Mouse (Mus musculus) liver, embryonic 16.5 days (tissue): ENCODE data around the gene Zdhhc14. TPM values are rescaled to one million over a fixed set of nuclear protein-coding genes. Genes with fewer than 3 reads are reported as not detected.

Experiments
- ATAC-seq: fragments of 200-750 bp; cut with Nextera tagmentation; 2 replicates; pipeline ENCODE4 v1.8.0; 2017; ENCODE audit warnings: low read depth, mild to moderate bottlenecking, moderate number of reproducible peaks, moderate library complexity
- H3K27ac ChIP-seq: fragments of 300-500 bp; sonication (generic); 2 replicates; pipeline ENCODE4 v1.5.1; 2014; ENCODE audit warnings: mild to moderate bottlenecking, low read length
- H3K27me3 ChIP-seq: fragments of 300-500 bp; sonication (generic); 2 replicates; pipeline ENCODE4 v1.6.1; 2014; ENCODE audit warnings: low read depth, low read length, mixed read lengths; ENCODE audit not compliant: control insufficient read depth, insufficient read depth
- H3K36me3 ChIP-seq: fragments of 300-500 bp; sonication (generic); 2 replicates; pipeline ENCODE4 v1.6.1; 2014; ENCODE audit warnings: mild to moderate bottlenecking; ENCODE audit not compliant: control insufficient read depth, insufficient read depth
- H3K4me1 ChIP-seq: fragments of 300-500 bp; sonication (generic); 2 replicates; pipeline ENCODE4 v1.6.1; 2014; ENCODE audit warnings: low read depth, low read length, mixed read lengths; ENCODE audit not compliant: control insufficient read depth
- H3K4me2 ChIP-seq: fragments of 300-500 bp; sonication (generic); 2 replicates; pipeline ENCODE4 v1.6.1; 2014; ENCODE audit warnings: low read depth, low read length, mixed read lengths
- H3K4me3 ChIP-seq: fragments of 300-500 bp; sonication (generic); 2 replicates; pipeline ENCODE4 v1.5.1; 2014; ENCODE audit warnings: low read depth, mild to moderate bottlenecking, low read length
- H3K9ac ChIP-seq: fragments of 300-500 bp; sonication (generic); 2 replicates; pipeline ENCODE4 v1.6.1; 2014; ENCODE audit warnings: low read depth, low read length
- H3K9me3 ChIP-seq: fragments of 300-500 bp; sonication (generic); replicated peaks from 2 replicates; pipeline ENCODE4 v1.6.1; 2016; ENCODE audit warnings: low read length; ENCODE audit not compliant: control insufficient read depth
- WGBS: fragments of 180-500 bp; shearing (Covaris S2); extraction: QIAGEN DNeasy Blood & Tissue Kit; methylation state at CpG from one replicate; pipeline ENCODE4 v1.1.7; 2014; ENCODE audit not compliant: insufficient replicate concordance; 5-methylcytosine and 5-hydroxymethylcytosine counted together
- polyA plus RNA-seq: library from polyadenylated mRNA; unstranded; fragments of >200 nt; fragmentation: Nextera tagmentation; extraction: Ambion mirVana; gene quantifications from 2 replicates; pipeline ENCODE4 v1.2.1, GENCODE M21; 2015

The Zdhhc14 gene
- polyA plus RNA-seq, 1 experiment from 2014 or later: 3.0 TPM

DNA sequence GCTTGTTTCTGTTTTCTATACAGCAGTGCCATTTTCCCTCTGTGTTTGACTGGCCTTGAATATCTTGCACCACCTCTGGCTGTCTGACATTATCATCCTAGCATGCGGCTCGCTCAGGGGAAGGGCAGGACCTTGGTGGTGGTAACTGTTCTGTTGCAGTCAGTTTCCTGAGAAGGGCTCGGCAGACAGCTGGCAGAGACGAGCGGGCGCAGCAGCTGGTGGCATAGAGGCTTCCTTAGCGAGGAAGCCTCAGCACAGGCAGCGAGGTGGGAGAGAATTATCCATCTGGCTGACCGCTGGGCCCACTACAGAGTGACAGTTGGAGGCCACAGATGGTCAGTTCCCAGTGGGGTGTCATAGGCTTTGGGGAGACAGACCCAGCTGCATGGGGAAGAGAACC, 18.2 kb downstream of the Zdhhc14 start:
- no peaks in the 10 kb centered on the region for H3K36me3 ChIP-seq
- H3K4me3 ChIP-seq: peak overlapping the region; percentile 1; the same call in 1 of the 2 replicates
- peaks cover 64% of the 10 kb centered on the region for H3K4me1 ChIP-seq
- peak overlapping the region; percentile 85 for H3K27ac ChIP-seq
- peak overlapping the region; percentile 52 for H3K9ac ChIP-seq
- WGBS: 31% methylated on average over 9 of the region's 9 CpGs
- peak overlapping the region; percentile 48 for H3K4me2 ChIP-seq
- peak; percentile 27; the same call in 1 of the 2 replicates for ATAC-seq
- no peaks in the 10 kb centered on the region for H3K9me3 ChIP-seq
- no peaks in the 10 kb centered on the region for H3K27me3 ChIP-seq

DNA sequence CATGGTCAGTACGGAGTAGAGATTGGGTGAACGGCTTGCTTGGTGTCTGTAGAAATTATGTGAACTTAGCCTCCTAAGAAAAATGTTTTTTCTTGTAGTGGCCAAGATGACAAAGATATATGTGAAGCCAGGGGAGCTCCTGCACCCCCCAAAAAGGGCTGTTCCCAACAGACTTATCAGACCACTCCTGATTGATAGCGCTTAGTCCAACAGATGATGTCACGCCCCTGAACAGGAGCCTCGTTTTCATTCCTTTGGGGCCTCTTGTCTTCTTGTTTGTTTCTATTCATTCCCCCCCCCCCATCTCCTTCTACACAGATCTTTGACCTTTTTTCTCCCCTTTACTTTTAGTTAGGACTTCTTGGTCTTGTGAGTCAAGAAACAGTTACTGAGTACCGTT, 19.4 kb downstream of the Zdhhc14 start:
- peak; percentile 41 for ATAC-seq
- H3K27me3 ChIP-seq: no peaks in the 10 kb centered on the region
- H3K4me1 ChIP-seq: peaks cover 54% of the 10 kb centered on the region
- H3K9me3 ChIP-seq: no peaks in the 10 kb centered on the region
- no peaks in the 10 kb centered on the region for H3K36me3 ChIP-seq
- H3K4me3 ChIP-seq: no peak overlapping the region
- peak overlapping the region; percentile 48 for H3K4me2 ChIP-seq
- 45% methylated on average over 6 of the region's 6 CpGs for WGBS
- H3K27ac ChIP-seq: peak overlapping the region; percentile 85
- H3K9ac ChIP-seq: peak overlapping the region; percentile 23

GRCm38 (mm10) chr17:5519466-5519865, 27.1 kb downstream of the Zdhhc14 start:
- Histone ChIP-seq H3K9ac (no peak overlapping the region), H3K27ac (no peak overlapping the region), H3K27me3 (no peaks in the 10 kb centered on the region), H3K4me2 (no peak overlapping the region), H3K36me3 (peaks cover 2% of the 10 kb centered on the region; the same call in 1 of the 2 replicates), H3K9me3 (peaks cover 4% of the 10 kb centered on the region), H3K4me3 (no peak overlapping the region), H3K4me1 (peaks cover 2% of the 10 kb centered on the region; the same call in 1 of the 2 replicates)
- WGBS: 84% methylated on average over 10 of the region's 10 CpGs
- no peak for ATAC-seq

- ATAC-seq: no peak
- no peak overlapping the region for H3K4me2 ChIP-seq
- no peak overlapping the region for H3K4me3 ChIP-seq
- peaks cover 2% of the 10 kb centered on the region; the same call in 1 of the 2 replicates for H3K4me1 ChIP-seq
- H3K9me3 ChIP-seq: peaks cover 4% of the 10 kb centered on the region
- H3K27ac ChIP-seq: no peak overlapping the region
- H3K27me3 ChIP-seq: no peaks in the 10 kb centered on the region
- H3K36me3 ChIP-seq: peaks cover 2% of the 10 kb centered on the region; the same call in 1 of the 2 replicates
- no peak overlapping the region for H3K9ac ChIP-seq
- WGBS: 83% methylated on average over 13 of the region's 13 CpGs
Measured at GRCm38 (mm10) chr17:5519910-5520592, 27.7 kb downstream of the Zdhhc14 start.

DNA sequence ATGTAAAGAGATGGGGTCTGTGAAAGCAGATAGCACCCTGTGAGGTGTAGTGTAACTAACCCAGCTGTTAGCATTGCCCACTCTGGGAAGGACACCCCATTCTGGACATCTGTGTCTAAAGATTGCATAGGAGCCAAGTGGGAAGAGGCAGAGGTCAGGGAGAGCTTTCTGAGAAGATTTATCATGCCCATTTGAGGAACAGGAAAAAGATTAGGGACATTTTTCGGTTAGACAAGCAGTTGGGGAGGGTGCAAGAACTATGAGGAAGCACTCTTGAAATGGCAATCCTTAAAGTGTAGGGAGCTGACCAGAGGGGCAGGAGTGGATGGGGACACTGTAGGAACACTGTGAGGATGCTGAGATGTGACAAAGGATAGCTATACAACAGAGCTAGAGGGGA, 29.2 kb downstream of the Zdhhc14 start:
- peaks cover 2% of the 10 kb centered on the region; the same call in 1 of the 2 replicates for H3K36me3 ChIP-seq
- no peak for ATAC-seq
- H3K4me2 ChIP-seq: no peak overlapping the region
- H3K27me3 ChIP-seq: no peaks in the 10 kb centered on the region
- no peak overlapping the region for H3K27ac ChIP-seq
- H3K4me3 ChIP-seq: no peak overlapping the region
- H3K9me3 ChIP-seq: peaks cover 4% of the 10 kb centered on the region
- 33% methylated on average over 1 of the region's 1 CpGs for WGBS
- peaks cover 2% of the 10 kb centered on the region; the same call in 1 of the 2 replicates for H3K4me1 ChIP-seq
- no peak overlapping the region for H3K9ac ChIP-seq

DNA sequence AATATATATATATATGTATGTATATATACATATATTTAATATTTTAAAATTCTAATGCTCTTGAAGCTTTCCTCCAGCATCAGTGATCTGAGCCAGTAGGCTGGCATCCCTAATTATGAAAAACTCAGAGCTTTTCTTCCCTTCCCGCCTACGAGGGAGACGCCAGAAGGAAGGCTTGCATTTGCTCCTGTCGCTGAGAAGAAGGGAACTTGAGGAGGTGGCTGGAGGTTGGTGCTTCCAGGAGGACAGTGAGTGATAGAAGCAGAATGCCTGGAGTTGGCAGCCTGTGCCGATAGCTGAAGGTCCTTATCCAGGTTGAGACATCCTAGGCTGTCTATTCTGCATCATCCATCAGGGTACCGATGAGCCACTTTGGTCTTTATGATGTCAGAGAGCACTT, 37.2 kb downstream of the Zdhhc14 start:
- Histone ChIP-seq H3K4me2 (no peak overlapping the region), H3K27ac (no peak overlapping the region), H3K9ac (no peak overlapping the region), H3K4me3 (no peak overlapping the region), H3K27me3 (no peaks in the 10 kb centered on the region), H3K36me3 (no peaks in the 10 kb centered on the region), H3K4me1 (peaks cover 8% of the 10 kb centered on the region), H3K9me3 (no peaks in the 10 kb centered on the region)
- WGBS: 91% methylated on average over 6 of the region's 6 CpGs
- no peak for ATAC-seq

DNA sequence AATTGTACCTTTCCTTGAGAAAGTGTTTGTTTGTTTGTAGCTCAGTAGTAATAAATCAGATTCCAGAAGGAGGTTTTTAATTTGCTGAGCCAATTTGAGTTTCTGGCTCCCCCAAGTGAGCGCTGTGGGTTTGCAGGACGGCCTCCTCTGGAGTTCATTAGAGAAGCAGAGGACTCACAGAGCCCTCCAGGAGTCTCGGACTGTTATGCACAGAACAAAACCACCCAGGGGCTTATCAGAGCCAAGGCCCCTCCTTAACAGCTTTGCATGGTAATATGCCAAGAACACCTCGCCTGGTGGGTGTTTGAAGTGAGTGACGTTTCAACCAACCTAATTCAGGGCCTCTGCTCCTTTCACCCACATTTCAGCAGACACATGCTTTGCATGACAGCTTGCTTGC, 40.5 kb downstream of the Zdhhc14 start:
- Histone ChIP-seq H3K27me3 (no peaks in the 10 kb centered on the region), H3K4me1 (peaks cover 8% of the 10 kb centered on the region), H3K9me3 (no peaks in the 10 kb centered on the region), H3K9ac (no peak overlapping the region), H3K4me3 (no peak overlapping the region), H3K4me2 (no peak overlapping the region), H3K27ac (no peak overlapping the region), H3K36me3 (no peaks in the 10 kb centered on the region)
- 38% methylated on average over 5 of the region's 5 CpGs for WGBS
- no peak for ATAC-seq

GRCm38 (mm10) chr17:5535357-5535756, 43.0 kb downstream of the Zdhhc14 start:
- Histone ChIP-seq H3K4me3 (no peak overlapping the region), H3K9me3 (no peaks in the 10 kb centered on the region), H3K27ac (no peak overlapping the region), H3K27me3 (no peaks in the 10 kb centered on the region), H3K36me3 (no peaks in the 10 kb centered on the region), H3K4me1 (peaks cover 4% of the 10 kb centered on the region), H3K4me2 (no peak overlapping the region), H3K9ac (no peak overlapping the region)
- 36% methylated on average over 4 of the region's 4 CpGs for WGBS
- peak; percentile 54; the same call in 1 of the 2 replicates for ATAC-seq

DNA sequence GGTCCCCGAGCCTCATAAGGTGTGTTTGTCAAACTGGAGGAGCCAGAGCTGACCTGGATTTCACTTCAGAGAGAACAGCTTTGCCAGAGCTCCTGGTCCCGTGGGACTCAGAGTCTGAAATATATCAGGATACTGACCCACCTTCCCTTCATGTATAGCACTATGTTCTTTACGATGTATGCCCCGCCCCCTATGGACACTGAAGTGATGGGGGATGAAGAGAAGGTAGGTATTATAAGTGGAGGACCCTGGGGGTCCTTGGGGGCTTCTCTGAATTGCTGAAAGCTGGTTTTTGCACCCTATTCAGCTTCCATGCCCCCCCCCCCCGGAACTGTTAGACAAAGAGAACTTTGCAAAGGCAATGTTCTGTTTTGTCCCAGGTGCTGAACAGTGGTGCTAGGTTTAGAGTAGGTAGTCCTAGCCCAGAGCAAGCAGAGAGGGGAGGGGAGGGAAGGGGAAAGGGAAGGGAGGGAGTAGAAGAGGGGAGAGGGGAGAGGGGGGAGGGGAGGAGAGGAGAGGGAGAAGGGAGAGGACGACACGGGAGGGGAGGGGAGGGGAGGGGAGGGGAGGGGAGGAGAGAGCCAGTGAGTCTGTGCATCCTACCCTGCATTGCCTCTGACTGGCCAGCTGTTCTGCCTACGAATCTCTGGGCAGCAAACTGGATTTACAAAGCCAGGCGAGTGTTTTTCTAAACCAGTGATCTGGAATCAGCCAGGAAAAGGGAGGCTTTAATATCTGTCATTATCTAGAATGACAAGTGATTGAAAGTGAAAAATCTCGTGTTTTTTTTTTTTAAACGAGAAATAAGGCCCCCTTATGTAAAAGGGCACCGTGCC, 44.1 kb downstream of the Zdhhc14 start:
- Histone ChIP-seq H3K27me3 (no peaks in the 10 kb centered on the region), H3K4me1 (peaks cover 4% of the 10 kb centered on the region), H3K9ac (no peak overlapping the region), H3K4me2 (no peak overlapping the region), H3K4me3 (no peak overlapping the region), H3K27ac (no peak overlapping the region), H3K9me3 (no peaks in the 10 kb centered on the region), H3K36me3 (no peaks in the 10 kb centered on the region)
- WGBS: 74% methylated on average over 10 of the region's 12 CpGs
- ATAC-seq: no peak
